Mouse (Mus musculus) embryonic fibroblast, embryonic 13.5 days (primary cell): ENCODE measurements around the gene Eml6.

ENCODE experiments used
- CTCF ChIP-seq: IDR thresholded peaks from 2 replicates; pipeline ENCODE4 v1.5.1; 2011; ENCODE audit warnings: mild to moderate bottlenecking, control low read depth, low read length, moderate library complexity, borderline replicate concordance; ENCODE audit not compliant: insufficient read depth
- POLR2A ChIP-seq: IDR thresholded peaks from 2 replicates; pipeline ENCODE4 v1.6.1; 2011; ENCODE audit warnings: low read depth, mild to moderate bottlenecking, control low read depth, low read length, moderate library complexity

GRCm38 (mm10) chr11:29808173-29808980 lies 217.5 kb downstream of the Eml6 start:
- no peak for TF ChIP-seq CTCF
- no peak for TF ChIP-seq POLR2A
